Mouse (Mus musculus) heart, adult 2 months (tissue): ENCODE data around the gene Ncaph.

Experiments
- CTCF ChIP-seq: fragments of 200-600 bp; IDR thresholded peaks from 2 replicates; pipeline ENCODE4 v1.8.1; 2022; ENCODE audit warnings: antibody characterized with exemption, mild to moderate bottlenecking, moderate library complexity
- EP300 ChIP-seq: fragments of 200-500 bp; IDR thresholded peaks from 2 replicates; pipeline ENCODE4 v1.6.1; 2011; ENCODE audit warnings: low read depth, low read length, control low read depth; ENCODE audit not compliant: insufficient read depth
- POLR2A ChIP-seq: fragments of 200-500 bp; IDR thresholded peaks from 2 replicates; pipeline ENCODE4 v1.6.1; 2011; ENCODE audit warnings: mild to moderate bottlenecking, low read depth, low read length, control low read depth; ENCODE audit not compliant: insufficient read depth

DNA sequence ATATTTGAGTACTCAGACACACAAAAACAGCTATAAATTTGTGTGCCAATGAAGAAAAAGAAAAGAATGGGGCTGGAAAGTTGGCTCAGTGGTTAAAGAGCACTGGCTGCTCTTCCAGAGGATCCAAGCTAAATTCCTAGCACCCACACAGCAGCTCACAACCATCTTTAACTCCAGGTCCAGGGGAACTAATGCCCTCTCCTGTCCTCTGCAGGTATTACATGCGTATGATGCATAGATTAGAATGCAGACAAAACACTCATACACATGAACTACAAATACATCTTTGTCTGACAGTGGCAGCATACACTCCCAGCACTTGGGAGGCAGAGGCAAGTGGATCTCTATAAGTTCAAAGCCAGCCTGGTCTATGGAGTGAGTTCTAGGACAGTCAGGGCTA, 5.9 kb upstream of the Ncaph start:
- TF ChIP-seq CTCF (peak; percentile 49), POLR2A (no peak), EP300 (no peak)
